Mouse (Mus musculus): ENCODE measurements around the gene Arel1. TPM values are rescaled to one million over a fixed set of nuclear protein-coding genes. Genes with fewer than 3 reads are reported as not detected.

The Arel1 gene
- polyA plus RNA-seq, 1 experiment from 2014 or later, result 11.5 TPM

GRCm38 (mm10) chr12:84979264-84979862 is 8.7 kb upstream of the Arel1 start:
- no peaks in the 10 kb centered on the region for H3K9me3 ChIP-seq
- H3K27ac ChIP-seq, result no peak overlapping the region
- H3K4me3 ChIP-seq, result no peak overlapping the region
- H3K4me1 ChIP-seq, result no peaks in the 10 kb centered on the region
- WGBS, result 85% methylated on average over 2 of the region's 2 CpGs
- no peak for ATAC-seq (ENCODE audit: insufficient number of reproducible peaks, low FRiP score, low TSS enrichment, low read depth)
- H3K36me3 ChIP-seq, result peaks cover 87% of the 10 kb centered on the region
- H3K9ac ChIP-seq, result no peak overlapping the region
- no peaks in the 10 kb centered on the region for H3K27me3 ChIP-seq
- no peak overlapping the region for H3K4me2 ChIP-seq

GRCm38 (mm10) chr12:84969656-84970427 is 858 bp downstream of the Arel1 start:
- WGBS, result 22% methylated on average over 15 of the region's 15 CpGs
- H3K4me1 ChIP-seq, result peaks cover 19% of the 10 kb centered on the region
- 0 out of 2 replicates have a peak overlapping the region, but pooled peaks have one; percentile 47 for H3K27ac ChIP-seq
- ATAC-seq (ENCODE audit: insufficient number of reproducible peaks, low FRiP score, low TSS enrichment, low read depth), result no peak
- peaks cover 16% of the 10 kb centered on the region for H3K36me3 ChIP-seq
- H3K9ac ChIP-seq, result peak overlapping the region; percentile 62
- no peaks in the 10 kb centered on the region for H3K9me3 ChIP-seq
- H3K4me3 ChIP-seq, result peak overlapping the region; percentile 85
- peak overlapping the region; percentile 80 for H3K4me2 ChIP-seq
- H3K27me3 ChIP-seq, result no peaks in the 10 kb centered on the region

DNA sequence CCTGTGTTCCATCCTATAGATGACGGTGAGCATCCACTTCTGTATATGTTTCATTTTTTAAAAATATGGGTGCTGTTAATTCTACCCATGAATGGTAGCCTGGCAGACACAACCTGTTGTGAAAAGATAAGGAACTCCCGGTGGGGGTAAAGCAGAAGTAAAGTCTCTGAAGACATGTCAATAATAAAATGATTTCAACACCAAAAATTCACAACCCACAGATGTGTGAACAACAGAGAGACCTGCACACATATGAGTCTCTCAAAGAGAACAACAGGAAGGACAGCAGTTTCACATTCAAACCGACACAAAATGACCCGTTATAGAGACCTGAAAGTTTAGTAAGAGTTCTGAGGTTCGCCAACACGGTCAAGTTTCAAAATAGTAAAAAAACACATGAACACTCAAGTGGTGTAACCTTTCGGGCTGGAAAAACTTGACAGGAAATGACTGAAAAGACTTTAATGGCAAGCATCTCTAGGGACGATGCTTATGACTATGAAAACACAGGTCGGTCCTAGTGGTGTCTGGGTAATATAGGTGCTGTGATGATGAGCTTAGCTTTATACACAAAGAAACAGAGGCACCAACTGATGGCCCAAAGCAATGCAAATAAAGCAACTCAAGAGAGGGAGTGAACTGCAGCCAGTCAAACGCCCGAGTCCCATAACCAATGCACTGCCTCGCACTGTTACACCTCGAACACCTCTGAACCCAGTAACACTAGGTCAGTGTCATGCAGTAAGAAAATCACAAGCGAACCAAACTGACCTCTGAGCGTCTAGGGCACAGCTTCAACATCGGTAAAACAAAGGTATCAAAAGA is 1.7 kb downstream of the Arel1 start:
- Histone ChIP-seq H3K4me2 (peak overlapping the region; percentile 80), H3K27me3 (no peaks in the 10 kb centered on the region), H3K4me3 (peak overlapping the region; percentile 85), H3K9me3 (no peaks in the 10 kb centered on the region), H3K36me3 (peaks cover 11% of the 10 kb centered on the region), H3K27ac (no peak overlapping the region), H3K4me1 (peaks cover 19% of the 10 kb centered on the region), H3K9ac (no peak overlapping the region)
- ATAC-seq (ENCODE audit: insufficient number of reproducible peaks, low FRiP score, low TSS enrichment, low read depth), result no peak
- 84% methylated on average over 16 of the region's 16 CpGs for WGBS

DNA sequence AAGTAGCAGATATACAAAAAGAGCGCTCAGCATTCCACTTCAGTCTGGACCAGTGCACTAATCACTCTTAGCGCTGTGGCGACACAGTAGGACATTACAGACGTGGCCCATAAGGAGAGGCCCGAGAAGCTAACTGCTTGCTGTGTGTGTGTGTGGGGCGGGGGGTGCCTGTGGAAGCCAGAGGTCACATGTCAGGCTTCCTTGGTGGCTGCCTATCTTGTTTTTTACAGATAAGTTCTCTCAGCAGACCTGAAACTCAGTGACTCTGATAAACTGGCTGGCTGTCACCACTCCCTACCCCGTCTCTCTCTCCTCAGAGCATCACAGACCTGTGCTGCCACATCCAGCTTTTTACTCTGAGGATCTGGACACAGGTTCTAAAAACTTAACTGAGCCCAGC is 8.1 kb downstream of the Arel1 start:
- WGBS, result 84% methylated on average over 7 of the region's 7 CpGs

GRCm38 (mm10) chr12:84958794-84959356 is 11.8 kb downstream of the Arel1 start:
- Histone ChIP-seq H3K4me3 (no peak overlapping the region), H3K9ac (no peak overlapping the region), H3K27ac (no peak overlapping the region), H3K4me2 (no peak overlapping the region), H3K27me3 (no peaks in the 10 kb centered on the region), H3K9me3 (no peaks in the 10 kb centered on the region), H3K4me1 (no peaks in the 10 kb centered on the region), H3K36me3 (0 out of 2 replicates have a peak, but pooled peaks cover 6% of the 10 kb centered on the region)
- no peak for ATAC-seq (ENCODE audit: insufficient number of reproducible peaks, low FRiP score, low TSS enrichment, low read depth)
- 85% methylated on average over 1 of the region's 1 CpGs for WGBS

More for the DNA sequence above, 8.1 kb downstream of the Arel1 start:
- Histone ChIP-seq H3K27me3 (no peaks in the 10 kb centered on the region), H3K9ac (no peak overlapping the region), H3K4me1 (no peaks in the 10 kb centered on the region), H3K4me3 (no peak overlapping the region), H3K36me3 (0 out of 2 replicates have a peak, but pooled peaks cover 11% of the 10 kb centered on the region), H3K4me2 (no peak overlapping the region), H3K27ac (no peak overlapping the region), H3K9me3 (no peaks in the 10 kb centered on the region)
- ATAC-seq (ENCODE audit: insufficient number of reproducible peaks, low FRiP score, low TSS enrichment, low read depth), result no peak

GRCm38 (mm10) chr12:84956317-84956716 is 14.4 kb downstream of the Arel1 start:
- ATAC-seq (ENCODE audit: insufficient number of reproducible peaks, low FRiP score, low TSS enrichment, low read depth), result no peak
- 0 out of 2 replicates have a peak, but pooled peaks cover 3% of the 10 kb centered on the region for H3K36me3 ChIP-seq
- no peaks in the 10 kb centered on the region for H3K27me3 ChIP-seq
- no peak overlapping the region for H3K27ac ChIP-seq
- no peak overlapping the region for H3K4me2 ChIP-seq
- no peak overlapping the region for H3K4me3 ChIP-seq
- no peaks in the 10 kb centered on the region for H3K9me3 ChIP-seq
- no peak overlapping the region for H3K9ac ChIP-seq
- WGBS, result 87% methylated on average over 3 of the region's 3 CpGs
- no peaks in the 10 kb centered on the region for H3K4me1 ChIP-seq

DNA sequence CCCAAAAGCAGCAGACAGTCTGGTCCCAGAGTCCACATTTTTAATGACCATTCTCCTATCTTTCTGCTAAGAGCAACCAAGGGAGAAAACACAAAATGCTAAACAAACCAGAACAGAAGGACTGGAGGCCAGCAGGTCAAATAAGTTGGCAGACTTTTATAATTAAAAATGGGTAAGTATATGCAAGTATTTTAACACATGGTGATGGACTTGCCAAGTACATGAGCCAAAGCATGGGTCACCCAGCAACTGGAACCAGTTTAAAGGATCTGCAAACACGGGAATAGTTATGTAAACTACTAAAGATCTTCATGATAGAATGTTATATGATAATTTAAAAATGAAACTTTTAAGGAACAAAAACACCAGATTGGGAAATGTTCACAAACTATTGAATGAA is 18.3 kb downstream of the Arel1 start:
- H3K9ac ChIP-seq, result no peak overlapping the region
- H3K4me1 ChIP-seq, result no peaks in the 10 kb centered on the region
- peaks cover 18% of the 10 kb centered on the region for H3K36me3 ChIP-seq
- no peak for ATAC-seq (ENCODE audit: insufficient number of reproducible peaks, low FRiP score, low TSS enrichment, low read depth)
- H3K9me3 ChIP-seq, result no peaks in the 10 kb centered on the region
- no peaks in the 10 kb centered on the region for H3K27me3 ChIP-seq
- H3K27ac ChIP-seq, result no peak overlapping the region
- 85% methylated on average over 1 of the region's 1 CpGs for WGBS
- H3K4me3 ChIP-seq, result no peak overlapping the region
- no peak overlapping the region for H3K4me2 ChIP-seq

GRCm38 (mm10) chr12:84951531-84951930 is 19.2 kb downstream of the Arel1 start:
- no peak overlapping the region for H3K4me2 ChIP-seq
- H3K27ac ChIP-seq, result no peak overlapping the region
- no peaks in the 10 kb centered on the region for H3K4me1 ChIP-seq
- 73% methylated on average over 8 of the region's 8 CpGs for WGBS
- no peak overlapping the region for H3K4me3 ChIP-seq
- ATAC-seq (ENCODE audit: insufficient number of reproducible peaks, low FRiP score, low TSS enrichment, low read depth), result no peak
- H3K27me3 ChIP-seq, result no peaks in the 10 kb centered on the region
- peaks cover 21% of the 10 kb centered on the region for H3K36me3 ChIP-seq
- H3K9me3 ChIP-seq, result no peaks in the 10 kb centered on the region
- H3K9ac ChIP-seq, result no peak overlapping the region

DNA sequence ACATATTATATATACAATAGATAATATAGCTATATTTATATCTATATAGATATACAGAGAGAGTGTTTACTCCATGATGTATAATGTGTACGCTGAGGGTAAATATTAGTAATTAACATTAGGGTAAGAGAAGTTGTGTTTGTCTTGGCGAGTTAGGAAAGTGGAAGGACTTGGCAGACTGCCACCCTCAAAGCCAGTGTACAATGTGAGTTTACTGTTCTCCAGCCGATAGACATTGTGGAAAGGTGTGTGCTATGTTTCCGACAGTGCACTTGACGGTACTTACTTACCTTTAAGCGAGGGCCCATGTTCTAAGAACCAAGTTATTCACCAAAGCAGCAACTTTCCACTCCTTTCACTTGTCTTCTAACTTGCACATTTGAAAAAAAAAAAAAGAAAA is 19.9 kb downstream of the Arel1 start:
- WGBS, result 85% methylated on average over 6 of the region's 6 CpGs
- ATAC-seq (ENCODE audit: insufficient number of reproducible peaks, low FRiP score, low TSS enrichment, low read depth), result no peak

DNA sequence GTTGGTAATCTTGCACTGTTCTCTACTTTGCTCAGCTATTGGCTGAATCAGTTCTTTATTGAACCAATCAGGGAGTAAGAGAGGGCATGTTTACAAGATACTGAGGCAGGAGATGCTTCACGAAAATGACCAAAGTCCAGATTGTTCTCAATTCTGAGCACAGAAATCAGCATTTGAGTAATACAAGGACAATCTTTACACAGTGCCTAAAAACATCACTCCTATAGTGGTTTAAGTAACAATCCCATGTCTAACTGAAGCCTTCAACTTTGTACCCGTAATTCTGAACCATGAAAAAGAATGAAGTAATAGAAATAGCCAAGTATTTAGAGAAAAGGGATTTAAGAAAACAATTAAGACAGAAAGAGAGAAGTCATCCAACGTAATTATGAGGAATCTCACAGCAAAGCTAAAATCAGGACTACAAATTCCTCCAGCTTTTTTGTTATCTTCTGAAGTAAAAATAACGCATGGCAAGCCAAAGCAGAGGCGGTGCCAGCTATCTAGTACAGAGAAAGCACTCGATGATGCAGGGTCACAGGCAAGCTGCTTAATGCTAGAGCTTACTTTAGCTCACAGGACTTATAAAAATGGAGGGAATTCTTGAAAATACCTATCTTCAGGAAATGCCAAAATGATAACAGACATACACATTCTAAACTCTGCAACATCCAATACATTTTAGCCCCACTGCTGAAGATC is 22.0 kb downstream of the Arel1 start:
- Histone ChIP-seq H3K27ac (no peak overlapping the region), H3K9ac (no peak overlapping the region), H3K9me3 (no peaks in the 10 kb centered on the region), H3K4me3 (no peak overlapping the region), H3K4me1 (no peaks in the 10 kb centered on the region), H3K36me3 (peaks cover 35% of the 10 kb centered on the region), H3K4me2 (no peak overlapping the region), H3K27me3 (no peaks in the 10 kb centered on the region)
- no peak for ATAC-seq (ENCODE audit: insufficient number of reproducible peaks, low FRiP score, low TSS enrichment, low read depth)
- WGBS, result 93% methylated on average over 6 of the region's 6 CpGs

More for the DNA sequence above, 19.9 kb downstream of the Arel1 start:
- Histone ChIP-seq H3K4me1 (no peaks in the 10 kb centered on the region), H3K27ac (no peak overlapping the region), H3K9ac (no peak overlapping the region), H3K4me2 (no peak overlapping the region), H3K27me3 (no peaks in the 10 kb centered on the region), H3K9me3 (no peaks in the 10 kb centered on the region), H3K4me3 (no peak overlapping the region), H3K36me3 (peaks cover 24% of the 10 kb centered on the region)

GRCm38 (mm10) chr12:84947894-84948583 is 22.7 kb downstream of the Arel1 start:
- peaks cover 42% of the 10 kb centered on the region for H3K36me3 ChIP-seq

More at GRCm38 (mm10) chr12:84947894-84948583, 22.7 kb downstream of the Arel1 start:
- H3K9me3 ChIP-seq, result no peaks in the 10 kb centered on the region
- H3K27me3 ChIP-seq, result no peaks in the 10 kb centered on the region
- WGBS, result 81% methylated on average over 2 of the region's 2 CpGs
- H3K4me1 ChIP-seq, result no peaks in the 10 kb centered on the region
- H3K9ac ChIP-seq, result no peak overlapping the region
- no peak overlapping the region for H3K4me3 ChIP-seq
- no peak for ATAC-seq (ENCODE audit: insufficient number of reproducible peaks, low FRiP score, low TSS enrichment, low read depth)
- H3K27ac ChIP-seq, result no peak overlapping the region
- no peak overlapping the region for H3K4me2 ChIP-seq
